Mouse (Mus musculus) cerebellum, adult 9-11 months (tissue): ENCODE measurements at regions not wholly inside any gene's neighbourhood (a gene's known extent, or its start where the extent isn't known, plus 50 kb on each side); places are given as distances from the start of the nearest gene placed in this dataset.

Experiments used
- DNase-seq: peaks from one replicate; pipeline ENCODE4 v3.0.0; 2022

DNA sequence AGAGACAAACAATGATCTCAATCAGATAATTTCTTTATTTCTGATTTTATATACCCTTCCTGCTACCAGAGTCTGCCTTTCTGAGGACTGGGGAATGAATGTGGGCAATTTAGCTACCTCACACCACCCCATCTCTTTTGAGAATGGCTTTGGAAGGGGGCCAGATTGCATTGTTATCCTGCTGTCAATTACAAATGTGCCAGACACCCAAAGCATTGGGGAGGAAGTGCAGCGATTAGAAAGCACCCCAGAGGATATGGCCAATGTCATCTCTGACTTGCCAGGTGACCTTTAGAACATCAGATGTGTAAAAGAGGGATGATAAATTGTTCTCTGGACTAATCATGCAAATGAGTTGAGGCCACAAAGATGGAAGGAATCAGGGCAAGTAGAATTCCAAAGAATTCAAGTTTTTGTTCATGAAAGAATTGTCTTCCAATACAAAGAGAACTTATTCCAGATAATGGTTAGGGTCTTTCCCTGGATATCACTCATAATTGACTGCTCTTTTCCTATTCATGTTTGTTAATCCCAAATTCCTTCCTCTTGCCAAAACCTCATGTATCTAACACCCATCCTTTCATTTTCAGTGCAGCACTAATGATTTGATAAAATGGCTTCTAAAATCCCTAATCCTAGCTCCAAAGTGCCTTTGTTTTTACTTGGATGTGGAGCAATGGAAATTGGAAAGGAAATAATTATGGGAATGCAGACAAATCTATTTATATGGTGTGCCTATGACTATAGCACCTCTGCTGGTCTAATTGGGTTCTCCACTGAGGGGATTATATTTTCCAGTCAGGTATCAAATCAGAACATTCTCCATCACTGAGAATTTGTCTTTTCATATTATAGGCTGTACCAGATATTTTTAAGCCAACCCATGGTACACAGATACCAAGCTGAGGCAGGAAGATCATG lies 89.1 kb upstream of the Chl1 start:
- no peak for DNase-seq

DNA sequence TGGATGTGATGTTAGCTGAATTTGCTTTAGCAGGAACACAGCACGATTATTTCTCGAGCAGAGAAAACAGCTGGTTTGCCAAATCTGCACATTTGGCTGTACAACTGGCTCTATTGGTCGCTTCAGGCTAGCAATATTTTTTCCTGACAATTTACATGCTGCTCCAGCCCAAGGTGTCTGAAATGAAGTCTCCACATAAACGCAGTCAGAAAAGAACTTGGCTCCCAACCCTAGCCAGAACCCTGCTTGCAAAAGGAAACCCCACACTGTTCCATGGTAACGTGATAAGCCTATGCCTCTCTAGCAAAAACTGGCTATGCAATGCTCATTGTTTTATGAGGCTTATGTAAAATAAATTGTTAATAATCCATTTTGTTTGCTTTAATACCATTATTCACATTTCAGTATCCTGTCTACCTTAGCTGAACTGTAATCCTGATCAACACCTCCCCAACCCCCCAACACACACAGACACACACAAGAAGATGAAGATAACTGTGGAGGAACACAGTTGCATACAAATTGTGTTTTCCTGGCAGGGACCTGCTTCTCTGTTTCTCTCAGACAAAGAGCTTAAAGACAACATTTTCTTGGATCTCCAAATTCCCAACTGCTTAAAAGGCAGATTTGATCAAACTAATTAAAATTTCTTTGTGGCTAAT lies 79.3 kb upstream of the Chl1 start:
- DNase-seq, result no peak

DNA sequence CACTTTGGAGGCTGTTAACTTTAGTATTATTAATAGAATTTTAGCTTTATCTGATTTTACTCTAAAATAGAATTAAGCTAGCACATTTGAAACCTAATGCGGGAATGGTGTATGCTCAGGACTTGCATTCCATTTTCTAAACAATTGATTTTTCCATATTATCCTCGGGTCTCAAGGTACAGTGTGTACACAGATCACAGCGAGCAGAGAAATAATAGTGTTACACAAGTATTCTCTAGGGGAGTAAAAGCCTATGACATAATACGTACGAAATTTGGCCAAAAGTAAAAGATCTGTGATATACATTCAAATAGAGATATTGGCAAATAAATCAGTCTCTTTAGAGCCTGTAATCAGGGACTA lies 78.8 kb upstream of the Chl1 start:
- DNase-seq, result no peak
